Mouse (Mus musculus): ENCODE measurements at regions not wholly inside any gene's neighbourhood (a gene's known extent, or its start where the extent isn't known, plus 50 kb on each side); places are given as distances from the start of the nearest gene placed in this dataset.

- H3K27me3 ChIP-seq = no peaks in the 10 kb centered on the region
- in situ Hi-C loops (cut with MboI; ENCODE audit: low pct_unique_long_range_greater_than_20kb) = no loop called here
- no peak for TF ChIP-seq CTCF (IDR thresholded peaks at IDR 0.05)
- no peak for ATAC-seq
- CTCF ChIA-PET = interaction anchor here (1.8 kb wide), 1 partner anchor 26 kb away, joined by 5 read pairs; no protein-coding TSS in a partner anchor
- no peak for DNase-seq (ENCODE audit: low read depth, low spot score)
- POLR2A ChIA-PET = interaction anchor here (0.9 to 1.1 kb wide), 2 partner anchors 10 to 19 kb away, joined by 3 read pairs; no protein-coding TSS in a partner anchor
Measured at GRCm38 (mm10) chr13:25893150-25893549, 622.8 kb upstream of the Nrsn1 start.

GRCm38 (mm10) chr13:25882818-25883217 lies 612.5 kb upstream of the Nrsn1 start:
- ChIA-PET CTCF (no interaction called here), POLR2A (interaction anchor here (1.0 kb wide), 1 partner anchor 10 kb away, joined by 3 read pairs; no protein-coding TSS in a partner anchor)
- no peaks in the 10 kb centered on the region for H3K27me3 ChIP-seq
- TF ChIP-seq CTCF (IDR thresholded peaks at IDR 0.05) = no peak
- in situ Hi-C loops (cut with MboI; ENCODE audit: low pct_unique_long_range_greater_than_20kb) = no loop called here
- DNase-seq (ENCODE audit: low read depth, low spot score) = no peak
- no peak for ATAC-seq

GRCm38 (mm10) chr13:25868923-25869322 lies 598.6 kb upstream of the Nrsn1 start:
- in situ Hi-C loops (cut with MboI; ENCODE audit: low pct_unique_long_range_greater_than_20kb) = no loop called here
- ChIA-PET POLR2A (no interaction called here), CTCF (interaction anchor here (1.1 kb wide), 1 partner anchor 145 kb away, joined by 3 read pairs; no protein-coding TSS in a partner anchor)
- DNase-seq (ENCODE audit: low read depth, low spot score) (no peak), ATAC-seq (no peak)
- no peak for TF ChIP-seq CTCF (IDR thresholded peaks at IDR 0.05)
- H3K27me3 ChIP-seq = peaks cover under 1% of the 10 kb centered on the region

- H3K27me3 ChIP-seq = no peaks in the 10 kb centered on the region
- DNase-seq (ENCODE audit: low read depth, low spot score) = no peak
- ChIA-PET POLR2A (no interaction called here), CTCF (no interaction called here)
- no peak for TF ChIP-seq CTCF (IDR thresholded peaks at IDR 0.05)
- in situ Hi-C loops (cut with MboI; ENCODE audit: low pct_unique_long_range_greater_than_20kb) = no loop called here
- no peak for ATAC-seq
Measured at GRCm38 (mm10) chr13:25858207-25858606, 587.9 kb upstream of the Nrsn1 start.

- ChIA-PET POLR2A (no interaction called here), CTCF (no interaction called here)
- no peaks in the 10 kb centered on the region for H3K27me3 ChIP-seq
- DNase-seq (ENCODE audit: low read depth, low spot score) = no peak
- no peak for TF ChIP-seq CTCF (IDR thresholded peaks at IDR 0.05)
- in situ Hi-C loops (cut with MboI; ENCODE audit: low pct_unique_long_range_greater_than_20kb) = no loop called here
- ATAC-seq = no peak
Measured at GRCm38 (mm10) chr13:25857569-25857968, 587.3 kb upstream of the Nrsn1 start.

GRCm38 (mm10) chr13:25857096-25857495 lies 586.8 kb upstream of the Nrsn1 start:
- CTCF ChIA-PET = no interaction called here
- in situ Hi-C loops (cut with MboI; ENCODE audit: low pct_unique_long_range_greater_than_20kb) = no loop called here
- TF ChIP-seq CTCF (IDR thresholded peaks at IDR 0.05) = no peak
- ATAC-seq = no peak
- DNase-seq (ENCODE audit: low read depth, low spot score) = no peak
- no peaks in the 10 kb centered on the region for H3K27me3 ChIP-seq
- POLR2A ChIA-PET = no interaction called here

- ATAC-seq (no peak), DNase-seq (ENCODE audit: low read depth, low spot score) (no peak)
- TF ChIP-seq CTCF (IDR thresholded peaks at IDR 0.05) = no peak
- in situ Hi-C loops (cut with MboI; ENCODE audit: low pct_unique_long_range_greater_than_20kb) = no loop called here
- ChIA-PET POLR2A (no interaction called here), CTCF (no interaction called here)
- H3K27me3 ChIP-seq = no peaks in the 10 kb centered on the region
Measured at GRCm38 (mm10) chr13:25856549-25856948, 586.2 kb upstream of the Nrsn1 start.

- H3K27me3 ChIP-seq = no peaks in the 10 kb centered on the region
- ATAC-seq = no peak
- no peak for TF ChIP-seq CTCF (IDR thresholded peaks at IDR 0.05)
- in situ Hi-C loops (cut with MboI; ENCODE audit: low pct_unique_long_range_greater_than_20kb) = no loop called here
- DNase-seq (ENCODE audit: low read depth, low spot score) = no peak
- CTCF ChIA-PET = interaction anchor here (1.0 kb wide), 2 partner anchors 10 to 31 kb away, joined by 3 read pairs; no protein-coding TSS in a partner anchor
- POLR2A ChIA-PET = no interaction called here
Measured at GRCm38 (mm10) chr13:25848156-25848555, 577.9 kb upstream of the Nrsn1 start.

- in situ Hi-C loops (cut with MboI; ENCODE audit: low pct_unique_long_range_greater_than_20kb) = no loop called here
- DNase-seq (ENCODE audit: low read depth, low spot score) (no peak), ATAC-seq (no peak)
- ChIA-PET CTCF (interaction anchor here (1.1 kb wide), 1 partner anchor 9 kb away, joined by 3 read pairs; no protein-coding TSS in a partner anchor), POLR2A (no interaction called here)
- no peak for TF ChIP-seq CTCF (IDR thresholded peaks at IDR 0.05)
- H3K27me3 ChIP-seq = no peaks in the 10 kb centered on the region
Measured at GRCm38 (mm10) chr13:25838237-25838636, 567.9 kb upstream of the Nrsn1 start.

- CTCF ChIA-PET = no interaction called here
- in situ Hi-C loops (cut with MboI; ENCODE audit: low pct_unique_long_range_greater_than_20kb) = no loop called here
- ATAC-seq (no peak), DNase-seq (ENCODE audit: low read depth, low spot score) (no peak)
- no peaks in the 10 kb centered on the region for H3K27me3 ChIP-seq
- POLR2A ChIA-PET = no interaction called here
- no peak for TF ChIP-seq CTCF (IDR thresholded peaks at IDR 0.05)
Measured at GRCm38 (mm10) chr13:25829146-25829924, 559.0 kb upstream of the Nrsn1 start.

- ChIA-PET CTCF (interaction anchor here (1.4 kb wide), 1 partner anchor 27 kb away, joined by 3 read pairs; no protein-coding TSS in a partner anchor), POLR2A (no interaction called here)
- in situ Hi-C loops (cut with MboI; ENCODE audit: low pct_unique_long_range_greater_than_20kb) = no loop called here
- TF ChIP-seq CTCF (IDR thresholded peaks at IDR 0.05) = no peak
- DNase-seq (ENCODE audit: low read depth, low spot score) (no peak), ATAC-seq (no peak)
- no peaks in the 10 kb centered on the region for H3K27me3 ChIP-seq
Measured at GRCm38 (mm10) chr13:25808564-25809253, 538.4 kb upstream of the Nrsn1 start.

All from Patski (cell line).